Mouse (Mus musculus) heart, adult 11 months (tissue): Measurements from ENCODE around the gene Dppa5a.
"Not testable (repeated sequence)": the region's sequence is repeated elsewhere in the genome, so short reads cannot be mapped to it uniquely, and the experiment has no call there.

Experiments used
- DNase-seq: peaks from one replicate; pipeline ENCODE4 v3.0.0; 2022

The Dppa5a gene

DNA sequence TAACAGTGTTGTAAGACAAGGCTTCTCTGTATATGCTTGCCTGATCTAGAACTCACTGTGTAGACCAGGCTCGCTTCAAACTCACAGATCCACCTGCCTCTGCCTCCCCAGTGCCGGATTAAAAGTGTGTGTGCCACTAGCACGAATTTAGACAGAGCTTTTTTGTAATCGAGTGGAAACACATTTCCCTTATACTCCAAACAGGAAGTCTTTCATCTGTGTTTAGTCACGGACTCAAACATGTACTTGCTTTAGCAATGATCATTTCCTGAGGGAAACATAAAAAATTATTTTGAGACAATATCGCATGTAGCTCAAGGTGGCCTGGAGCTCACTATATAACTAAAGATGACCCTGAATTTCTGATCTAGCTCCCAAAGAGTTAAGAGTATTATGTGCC lies 4.6 kb downstream of the Dppa5a start:
- no peak for DNase-seq

DNA sequence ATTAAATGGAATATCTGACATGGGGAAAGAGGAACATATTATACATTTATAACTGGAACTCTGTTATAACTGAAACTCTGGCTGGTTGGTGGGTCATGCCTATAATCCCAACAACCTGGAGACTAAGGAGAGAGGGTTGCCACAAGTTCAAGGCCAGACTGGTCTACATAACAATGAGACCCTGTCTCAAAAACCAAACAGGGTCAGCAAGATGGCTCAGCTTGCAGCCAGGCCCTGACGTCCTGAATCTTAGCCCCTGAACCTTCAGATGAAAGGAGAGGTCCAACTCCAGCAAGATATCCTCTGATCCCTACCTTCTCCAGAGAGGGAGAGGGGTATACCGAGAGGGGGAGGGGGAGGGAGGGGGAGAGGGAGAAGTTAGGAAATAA lies 7.5 kb downstream of the Dppa5a start:
- DNase-seq = no peak

DNA sequence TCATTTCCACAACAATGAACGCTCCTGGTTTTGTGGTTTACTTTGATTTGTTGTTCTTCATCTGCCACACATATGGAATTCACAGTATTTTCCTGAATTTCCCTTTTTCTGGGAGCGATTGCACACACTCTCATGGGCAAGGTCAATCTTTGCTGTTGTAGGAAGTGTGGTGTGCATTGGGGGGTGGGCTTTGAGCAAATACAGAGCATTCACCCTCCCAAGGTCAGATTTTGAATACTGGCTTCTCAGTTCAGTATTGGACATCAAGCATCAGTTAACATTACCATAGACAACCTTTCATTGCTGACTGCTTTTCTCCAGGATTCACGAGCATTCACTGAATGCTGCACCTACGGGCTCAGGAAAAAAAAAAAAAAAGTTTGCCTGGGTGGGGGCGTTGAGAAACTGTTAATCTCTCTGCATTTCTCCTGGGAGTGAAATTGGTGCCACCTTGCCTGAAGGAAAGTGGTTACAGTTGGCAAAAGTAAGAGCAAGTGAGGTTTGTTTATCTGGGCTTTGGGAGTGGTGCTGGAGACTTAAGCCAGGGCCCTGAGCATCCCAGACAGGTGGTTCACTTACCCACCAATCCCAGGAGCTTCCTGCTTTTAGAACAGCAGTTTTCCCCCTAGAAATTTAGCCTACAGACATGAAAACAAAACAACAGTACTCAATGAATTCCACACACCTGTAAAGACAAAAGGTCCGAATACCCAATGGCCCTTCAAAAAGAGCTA lies 8.1 kb downstream of the Dppa5a start:
- no peak for DNase-seq

DNA sequence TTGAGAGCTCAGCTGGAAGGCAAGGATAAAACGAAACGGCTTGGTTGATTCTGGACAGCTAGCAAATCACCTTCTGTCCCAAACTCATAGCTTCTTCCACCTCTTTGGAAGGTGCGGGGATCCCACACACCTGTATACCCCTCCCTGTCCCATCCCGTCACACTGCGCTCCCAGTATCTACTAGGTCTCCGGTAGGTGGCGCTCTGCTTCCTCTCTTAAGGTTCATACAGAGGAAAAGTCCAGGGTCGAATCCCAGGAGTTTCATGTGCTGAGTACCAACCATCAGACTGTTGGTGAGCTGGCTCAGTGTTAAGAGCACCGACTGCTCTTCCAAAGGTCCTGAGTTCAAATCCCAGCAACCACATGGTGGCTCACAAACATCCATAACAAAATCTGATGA lies 9.9 kb downstream of the Dppa5a start:
- DNase-seq = peak; percentile 90

DNA sequence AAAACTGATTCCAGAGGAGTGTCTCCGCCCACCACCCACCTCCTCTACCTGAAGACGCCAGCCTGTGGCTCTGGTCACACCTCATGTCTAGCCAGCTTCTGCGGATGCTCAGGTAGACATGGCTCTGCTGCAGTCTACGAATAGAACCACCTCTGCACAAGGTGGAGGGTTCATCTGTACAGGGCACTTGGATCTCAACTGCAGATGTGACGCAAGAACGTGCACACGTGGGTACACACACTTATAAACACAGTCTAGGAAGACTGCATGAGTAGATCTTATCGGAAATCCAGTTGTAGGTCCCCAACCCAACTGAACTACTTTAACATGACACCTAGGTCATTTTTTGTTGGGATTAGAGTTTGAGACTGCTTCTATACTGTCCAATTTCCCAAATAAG lies 12.4 kb downstream of the Dppa5a start, which contains the start of gene Gsta2:
Gene Gsta2, minus strand, starts transcription at position 178 of the 400 bp plus-strand sequence.
- DNase-seq = peak; percentile 76

DNA sequence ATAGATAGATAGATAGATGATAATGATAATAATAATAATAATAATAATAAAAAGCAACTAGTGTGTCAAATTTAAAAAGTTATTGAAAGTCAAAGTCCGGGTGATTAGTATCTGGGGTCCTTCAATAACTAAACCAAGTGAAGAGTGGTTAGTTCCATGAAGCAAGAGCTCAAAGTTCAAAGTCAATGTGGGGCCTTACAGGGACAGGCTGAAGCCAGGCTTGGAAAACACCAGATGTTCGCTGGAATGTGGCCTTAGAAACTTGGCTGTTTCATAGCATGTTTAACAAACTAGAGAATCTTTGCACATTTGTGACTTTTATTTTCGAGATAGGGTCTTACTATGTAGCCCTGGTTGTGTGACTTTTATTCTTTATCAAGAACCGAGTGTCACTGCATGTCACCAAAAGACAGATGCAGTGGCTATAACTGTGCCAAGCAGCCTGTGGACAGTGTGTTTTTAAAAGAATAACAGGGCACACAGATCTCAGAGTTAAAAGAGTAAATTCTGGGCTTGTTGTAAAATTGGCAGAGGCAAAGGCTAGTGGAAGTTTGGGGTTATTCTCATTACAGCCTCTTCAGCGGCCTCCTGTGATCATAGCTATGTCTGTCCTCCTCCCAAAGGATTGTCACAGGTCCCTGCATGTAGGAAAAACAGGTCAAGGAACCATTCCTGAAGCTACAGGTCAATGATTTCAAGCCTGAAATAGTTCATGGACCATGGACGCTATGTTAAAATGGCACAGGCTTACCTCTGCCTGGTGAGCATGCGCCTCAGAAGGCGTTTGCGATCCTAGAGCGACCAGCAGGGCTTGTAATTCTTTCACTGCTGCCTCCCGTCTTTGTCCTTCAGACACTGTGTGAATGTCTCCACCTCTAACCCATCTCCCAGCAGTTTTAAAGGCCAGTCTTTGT lies 13.1 kb downstream of the Dppa5a start:
- DNase-seq = peak; percentile 82

DNA sequence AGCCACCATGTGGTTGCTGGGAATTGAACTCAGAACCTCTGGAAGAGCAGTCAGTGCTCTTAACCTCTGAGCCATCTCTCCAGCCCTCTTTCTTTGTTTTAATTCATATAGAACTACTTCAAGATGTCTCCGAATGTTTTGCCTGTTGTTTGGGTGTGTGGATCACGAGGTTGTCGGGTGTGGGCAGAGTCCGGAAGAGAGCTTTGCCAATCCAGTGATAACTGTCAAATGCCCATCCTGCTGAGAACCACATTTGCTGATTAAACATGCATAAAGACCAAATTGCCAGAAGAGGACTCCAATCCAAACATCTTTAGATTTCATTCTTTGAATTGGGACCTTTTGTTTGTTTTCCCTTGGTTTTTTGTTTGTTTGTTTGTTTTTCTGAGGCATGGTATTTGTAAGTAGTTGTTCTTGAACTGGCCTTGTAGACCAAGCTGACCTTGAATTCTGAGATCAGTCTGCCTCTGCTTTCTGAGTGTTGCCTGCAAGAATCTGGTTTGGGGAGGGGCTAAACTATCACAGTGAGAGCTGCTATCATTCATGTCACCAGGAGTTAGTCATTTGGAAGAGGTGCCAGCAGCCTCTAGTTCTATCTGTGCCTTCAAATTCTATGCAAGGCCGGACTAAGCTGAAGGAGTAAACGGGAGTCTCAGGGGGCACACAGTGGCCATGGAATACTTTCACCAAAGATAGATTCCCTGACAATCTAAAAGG lies 16.3 kb downstream of the Dppa5a start:
- DNase-seq = peak; percentile 30

DNA sequence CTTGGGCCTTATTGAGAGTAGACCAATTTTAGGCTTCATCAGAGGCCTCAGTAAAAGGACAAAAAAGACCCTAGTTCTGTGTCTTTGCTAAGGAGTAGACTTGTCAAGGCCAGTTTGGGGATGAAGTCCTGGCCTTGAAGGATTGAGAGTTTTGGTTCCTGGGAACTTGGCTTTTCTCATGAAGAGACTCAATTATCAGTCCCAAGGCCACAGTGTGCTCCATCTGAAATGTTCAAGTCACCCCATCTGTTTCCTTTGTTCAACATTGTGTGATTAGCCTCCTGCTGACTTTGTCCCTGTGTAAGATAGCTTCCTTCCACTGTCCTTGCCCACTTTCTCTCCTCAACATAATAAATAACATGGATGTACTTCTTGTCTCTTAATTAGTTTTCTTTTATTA lies 18.0 kb downstream of the Dppa5a start:
- DNase-seq = not testable (repeated sequence)

DNA sequence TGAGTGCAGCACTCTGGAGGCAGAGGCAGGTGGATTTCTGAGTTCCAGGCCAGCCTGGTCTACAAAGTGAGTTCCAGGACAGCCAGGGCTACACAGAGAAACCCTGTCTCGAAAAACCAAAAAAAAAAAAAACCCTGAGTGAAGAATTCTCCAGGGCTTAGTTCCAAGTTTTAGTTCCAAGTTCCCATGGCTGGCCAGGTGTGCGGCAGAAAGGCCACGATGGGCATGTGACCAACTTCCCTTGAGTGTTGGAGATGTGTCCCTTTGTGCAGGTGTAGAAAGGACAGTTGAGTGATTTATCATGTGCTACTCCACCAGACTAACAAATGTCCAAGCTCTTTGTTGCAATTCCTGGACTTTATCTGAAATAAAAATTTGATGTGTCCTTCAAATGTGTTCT lies 18.8 kb downstream of the Dppa5a start:
- peak; percentile 73 for DNase-seq

DNA sequence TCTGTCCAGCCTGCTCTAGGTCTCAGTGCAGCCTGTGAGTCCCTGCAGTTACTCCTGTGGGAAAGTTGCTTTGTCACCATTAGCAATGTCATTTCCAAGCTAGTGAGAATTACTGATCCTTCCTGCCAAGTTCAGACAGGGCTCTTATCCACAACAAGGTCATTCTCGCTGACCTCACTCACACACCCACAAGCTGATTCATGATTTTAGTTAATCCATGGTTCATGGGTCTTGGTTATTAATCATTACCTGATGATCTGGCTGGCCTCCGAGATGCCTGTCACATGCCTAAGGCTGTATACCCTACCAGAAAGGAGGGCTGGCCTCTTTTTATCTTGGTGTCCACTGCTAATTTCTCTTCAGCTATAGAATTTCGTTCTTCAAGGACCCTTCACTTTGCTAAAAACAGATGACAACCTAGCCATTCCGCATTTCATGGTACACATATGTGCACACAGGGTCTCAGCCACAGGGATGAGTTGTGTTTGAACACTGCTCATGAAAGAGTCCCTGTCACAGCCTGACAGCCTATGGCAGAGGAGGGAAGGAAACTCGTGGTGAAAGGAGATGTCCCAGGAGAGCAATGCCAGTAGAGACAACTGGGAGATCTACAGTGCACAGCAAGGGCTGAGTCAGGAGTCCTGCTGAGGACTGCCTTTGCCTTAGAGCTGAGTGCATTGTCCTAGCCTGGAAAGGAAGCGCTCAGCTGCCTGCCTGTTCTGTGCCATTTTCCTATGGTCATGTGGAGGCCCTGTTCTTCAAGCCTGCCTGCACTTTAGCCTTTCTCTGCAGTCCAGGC lies 19.6 kb downstream of the Dppa5a start:
- DNase-seq = peak; percentile 90

DNA sequence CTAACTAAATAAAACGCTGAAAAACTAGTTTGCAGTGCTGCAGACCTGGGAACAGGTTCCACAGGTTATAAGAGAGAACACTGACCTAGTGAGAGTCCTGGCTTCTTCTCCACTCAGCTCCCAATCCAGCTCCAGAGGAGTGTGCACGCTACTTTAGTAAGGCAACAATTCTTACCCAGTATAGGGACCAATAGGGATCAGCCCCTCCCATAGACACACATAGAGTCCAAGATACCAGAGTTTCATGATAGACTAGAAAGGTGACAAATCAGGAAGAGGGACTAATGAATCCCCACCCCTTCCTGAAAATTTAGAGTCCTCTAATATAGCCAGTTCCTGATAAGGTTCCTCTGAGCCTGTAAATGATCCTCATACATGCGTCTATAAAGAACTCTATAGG lies 21.0 kb downstream of the Dppa5a start:
- DNase-seq = peak; percentile 30

DNA sequence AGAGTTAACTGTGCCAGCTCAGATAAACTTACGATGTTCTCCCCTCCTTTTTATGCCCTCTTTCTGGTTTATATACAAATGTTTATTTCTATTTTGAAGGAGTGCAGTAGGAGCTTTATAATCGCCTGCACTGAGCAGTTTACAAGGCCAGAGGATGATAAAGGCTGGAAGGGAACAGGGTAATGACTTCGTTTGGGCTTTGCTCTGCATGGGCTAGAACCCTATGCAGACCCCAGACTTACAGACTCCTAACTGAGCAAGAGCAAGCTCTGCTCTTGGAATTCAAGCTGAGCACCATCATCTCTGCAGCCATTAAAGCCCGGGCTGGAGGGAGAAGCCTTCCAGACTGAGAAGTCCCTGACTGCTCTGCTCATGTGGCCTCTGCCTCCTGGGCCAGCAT lies 22.7 kb downstream of the Dppa5a start:
- DNase-seq = peak; percentile 69

DNA sequence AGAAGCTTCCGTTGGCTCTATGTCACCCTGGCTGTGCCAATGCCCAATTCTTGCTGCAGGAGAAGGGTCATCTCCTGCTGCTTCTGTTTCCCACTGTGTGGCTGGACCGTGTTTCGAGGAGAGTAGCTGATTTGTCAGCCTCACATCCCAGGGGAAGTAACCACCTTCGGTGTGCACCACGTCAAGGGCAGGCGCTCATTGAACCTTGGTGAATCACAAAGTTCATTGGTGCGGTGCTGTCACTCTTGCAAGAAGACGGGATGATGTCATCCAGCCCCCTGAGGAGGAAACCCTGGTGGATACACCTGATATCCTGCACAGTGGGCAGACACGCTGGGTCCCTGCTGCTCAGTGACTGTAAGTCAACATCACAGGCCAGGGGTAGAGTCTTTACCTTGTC lies 24.9 kb downstream of the Dppa5a start:
- peak; percentile 48 for DNase-seq

DNA sequence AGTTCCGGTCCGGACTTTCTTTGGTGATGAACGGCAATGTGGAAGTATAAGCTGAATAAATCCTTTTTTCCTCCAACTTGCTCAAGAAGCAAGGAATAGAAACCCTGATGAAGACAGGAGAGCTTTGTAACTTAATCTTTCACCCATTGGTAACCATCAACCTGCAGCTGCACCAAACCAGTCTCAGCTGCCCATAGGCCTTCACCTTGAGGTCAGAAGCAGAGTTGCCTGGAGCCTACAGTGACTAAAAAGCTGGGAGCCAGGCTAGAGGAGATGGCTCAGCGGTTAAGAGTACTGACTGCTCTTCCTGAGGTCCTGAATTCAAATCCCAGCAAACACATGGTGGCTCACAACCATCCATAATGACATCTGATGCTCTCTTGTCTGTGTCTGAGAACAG lies 25.5 kb downstream of the Dppa5a start:
- DNase-seq = not testable (repeated sequence)

DNA sequence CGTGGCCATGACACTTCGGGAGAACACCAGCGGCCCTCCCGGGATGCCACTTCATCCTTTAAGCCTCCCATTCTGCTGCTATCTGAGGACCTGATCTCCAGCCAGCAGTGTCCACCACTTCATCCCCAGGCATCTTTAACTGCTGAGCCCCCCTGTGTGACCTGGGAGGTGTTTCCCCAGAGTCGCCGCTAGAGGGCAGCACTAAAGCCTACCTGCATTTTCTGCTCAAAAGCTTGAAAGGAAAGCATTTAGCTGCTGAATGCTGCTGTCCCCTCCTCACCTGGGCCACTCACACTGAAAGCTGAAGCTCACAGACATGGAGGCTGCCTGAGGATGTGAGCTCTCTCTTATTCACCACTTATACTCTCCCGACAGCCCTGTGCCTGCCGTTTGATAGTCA lies 27.7 kb downstream of the Dppa5a start:
- DNase-seq = peak; percentile 67

DNA sequence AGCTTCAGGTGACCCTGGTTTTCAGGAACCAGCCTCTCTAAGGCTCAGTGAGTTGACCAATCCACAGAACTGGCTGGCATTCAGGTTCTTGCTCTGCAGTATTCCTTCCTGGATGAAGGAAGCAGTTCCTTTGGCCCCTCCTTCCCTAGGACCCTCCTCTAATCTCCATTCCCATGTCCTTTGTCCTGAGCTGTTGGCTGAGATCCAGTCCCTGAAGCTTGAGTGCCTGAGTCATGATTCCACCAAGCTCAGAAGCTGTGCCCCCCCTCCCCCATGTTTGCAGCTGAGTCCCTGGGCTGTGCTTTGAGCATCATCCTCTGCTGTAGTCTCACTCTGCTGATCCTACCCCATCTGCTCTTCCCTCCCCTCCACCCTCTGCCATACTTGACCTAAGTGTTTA lies 30.9 kb downstream of the Dppa5a start:
- DNase-seq = peak; percentile 29

DNA sequence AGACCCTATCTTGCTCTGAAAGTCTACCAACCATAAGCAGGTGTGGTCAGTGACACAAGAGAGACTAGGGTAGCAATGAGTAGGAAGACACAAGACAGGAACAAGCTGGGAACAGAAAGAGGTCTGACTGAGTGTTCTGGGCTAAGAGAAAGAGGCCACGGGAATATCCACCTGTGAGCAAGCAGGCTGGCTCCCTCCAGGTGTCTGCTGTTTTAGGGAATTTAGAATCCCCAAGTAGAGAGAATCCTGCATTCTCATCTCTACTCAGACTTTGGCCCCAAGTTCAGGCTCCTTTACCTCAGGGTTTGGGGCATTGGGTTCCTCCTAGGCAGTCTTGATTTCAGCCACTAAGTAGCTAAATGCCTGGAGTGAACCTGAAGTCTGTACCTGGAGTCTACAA lies 40.7 kb downstream of the Dppa5a start, which contains the start of gene Omt2b:
Gene Omt2b, plus strand, starts transcription at position 301 of the 400 bp plus-strand sequence.
- DNase-seq = peak; percentile 65

DNA sequence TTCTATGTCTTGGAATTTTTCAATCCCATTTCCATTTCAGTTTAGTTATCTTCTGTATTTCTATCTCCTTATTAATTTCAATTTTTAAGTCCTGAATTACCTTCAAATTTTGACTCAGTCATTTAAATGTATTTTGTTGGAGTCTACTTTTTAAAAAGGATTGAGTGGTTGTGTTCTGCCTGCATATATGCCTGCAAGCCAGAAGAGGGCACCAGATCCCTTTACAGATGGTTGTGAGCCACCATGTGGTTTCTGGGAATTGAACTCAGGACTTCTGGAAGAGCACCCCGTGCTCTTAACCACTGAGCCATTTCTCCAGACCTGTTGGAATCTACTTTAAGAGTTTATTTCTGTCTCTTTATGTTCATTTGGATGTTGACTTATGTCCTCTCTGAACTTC lies 48.5 kb downstream of the Dppa5a start:
- DNase-seq = peak; percentile 17
